Mouse (Mus musculus) heart, embryonic 13.5 days (tissue): ENCODE data around the gene Exo5. TPM values are rescaled to one million over a fixed set of nuclear protein-coding genes. Genes with fewer than 3 reads are reported as not detected.
A peak's percentile ranks its signal among the peaks of the same experiment; 100 is the strongest.

Experiments
- ATAC-seq: fragments of 200-750 bp; cut with Nextera tagmentation; 2 replicates; pipeline ENCODE4 v1.8.0; 2017; ENCODE audit warnings: moderate TSS enrichment; ENCODE audit not compliant: insufficient number of reproducible peaks, low FRiP score, low TSS enrichment; ENCODE audit errors: extremely low read depth
- H3K27ac ChIP-seq: fragments of 300-500 bp; sonication (generic); replicated peaks from 2 replicates; pipeline ENCODE4 v1.5.1; 2015; ENCODE audit warnings: moderate library complexity, mild to moderate bottlenecking, inconsistent platforms
- H3K27me3 ChIP-seq: fragments of 300-500 bp; sonication (generic); replicated peaks from 2 replicates; pipeline ENCODE4 v1.6.1; 2015; ENCODE audit warnings: mild to moderate bottlenecking, inconsistent platforms
- H3K36me3 ChIP-seq: fragments of 300-500 bp; sonication (generic); 2 replicates; pipeline ENCODE4 v1.6.1; 2015; ENCODE audit warnings: mild to moderate bottlenecking, inconsistent platforms
- H3K4me1 ChIP-seq: fragments of 300-500 bp; sonication (generic); 2 replicates; pipeline ENCODE4 v1.6.1; 2015; ENCODE audit warnings: inconsistent platforms
- H3K4me2 ChIP-seq: fragments of 300-500 bp; sonication (generic); 2 replicates; pipeline ENCODE4 v1.6.1; 2015; ENCODE audit warnings: inconsistent platforms, mild to moderate bottlenecking, moderate library complexity
- H3K4me3 ChIP-seq: fragments of 300-500 bp; sonication (generic); 2 replicates; pipeline ENCODE4 v1.5.1; 2015; ENCODE audit warnings: moderate library complexity, mild to moderate bottlenecking, inconsistent platforms
- H3K9ac ChIP-seq: fragments of 300-500 bp; sonication (generic); 2 replicates; pipeline ENCODE4 v1.6.1; 2015; ENCODE audit warnings: inconsistent platforms, mild to moderate bottlenecking, moderate library complexity
- H3K9me3 ChIP-seq: fragments of 300-500 bp; sonication (generic); 2 replicates; pipeline ENCODE4 v1.6.1; 2016; ENCODE audit warnings: inconsistent platforms
- WGBS: fragments of 180-500 bp; shearing (Covaris S2); methylation state at CpG from one replicate; pipeline ENCODE4 v1.1.7; 2015; ENCODE audit warnings: mixed read lengths; 5-methylcytosine and 5-hydroxymethylcytosine counted together
- microRNA-seq: library from miRNA; unstranded; fragments of <30 nt; microRNA quantifications from one replicate; pipeline ENCODE4, GENCODE M21; 2016
- polyA plus RNA-seq: library from polyadenylated mRNA; unstranded; fragments of >200 nt; fragmentation: Nextera tagmentation; extraction: Ambion mirVana; gene quantifications from 2 replicates; pipeline ENCODE4 v1.2.1, GENCODE M21; 2015

Gene Exo5
- polyA plus RNA-seq, 1 experiment from 2014 or later: 10.4 TPM

GRCm38 (mm10) chr4:120886131-120886530 is 38.7 kb downstream of the Exo5 start:
- ATAC-seq: no peak
- 14% methylated on average over 4 of the region's 4 CpGs for WGBS
- H3K4me2 ChIP-seq: peak overlapping the region; percentile 50

GRCm38 (mm10) chr4:120885208-120886120 is 39.4 kb downstream of the Exo5 start:
- Histone ChIP-seq H3K27me3 (peaks cover 17% of the 10 kb centered on the region), H3K27ac (no peak overlapping the region), H3K9ac (no peak overlapping the region; the same call in 1 of the 2 replicates), H3K4me1 (peaks cover 17% of the 10 kb centered on the region), H3K4me2 (peak overlapping the region; percentile 50), H3K36me3 (no peaks in the 10 kb centered on the region), H3K9me3 (no peaks in the 10 kb centered on the region), H3K4me3 (no peak overlapping the region)
- ATAC-seq: no peak
- 14% methylated on average over 13 of the region's 13 CpGs for WGBS

More at GRCm38 (mm10) chr4:120886131-120886530, 38.7 kb downstream of the Exo5 start:
- peaks cover 17% of the 10 kb centered on the region for H3K27me3 ChIP-seq
- no peaks in the 10 kb centered on the region for H3K36me3 ChIP-seq
- no peak overlapping the region for H3K4me3 ChIP-seq
- peaks cover 17% of the 10 kb centered on the region for H3K4me1 ChIP-seq
- no peak overlapping the region for H3K27ac ChIP-seq
- H3K9ac ChIP-seq: no peak overlapping the region
- no peaks in the 10 kb centered on the region for H3K9me3 ChIP-seq

GRCm38 (mm10) chr4:120882002-120882625 is 42.7 kb downstream of the Exo5 start:
- H3K4me3 ChIP-seq: no peak overlapping the region
- no peaks in the 10 kb centered on the region for H3K36me3 ChIP-seq
- H3K4me1 ChIP-seq: peaks cover 17% of the 10 kb centered on the region
- H3K9me3 ChIP-seq: no peaks in the 10 kb centered on the region
- no peak overlapping the region for H3K27ac ChIP-seq
- peaks cover 14% of the 10 kb centered on the region for H3K27me3 ChIP-seq
- ATAC-seq: no peak
- no peak overlapping the region for H3K4me2 ChIP-seq
- H3K9ac ChIP-seq: no peak overlapping the region
- 52% methylated on average over 5 of the region's 5 CpGs for WGBS

DNA sequence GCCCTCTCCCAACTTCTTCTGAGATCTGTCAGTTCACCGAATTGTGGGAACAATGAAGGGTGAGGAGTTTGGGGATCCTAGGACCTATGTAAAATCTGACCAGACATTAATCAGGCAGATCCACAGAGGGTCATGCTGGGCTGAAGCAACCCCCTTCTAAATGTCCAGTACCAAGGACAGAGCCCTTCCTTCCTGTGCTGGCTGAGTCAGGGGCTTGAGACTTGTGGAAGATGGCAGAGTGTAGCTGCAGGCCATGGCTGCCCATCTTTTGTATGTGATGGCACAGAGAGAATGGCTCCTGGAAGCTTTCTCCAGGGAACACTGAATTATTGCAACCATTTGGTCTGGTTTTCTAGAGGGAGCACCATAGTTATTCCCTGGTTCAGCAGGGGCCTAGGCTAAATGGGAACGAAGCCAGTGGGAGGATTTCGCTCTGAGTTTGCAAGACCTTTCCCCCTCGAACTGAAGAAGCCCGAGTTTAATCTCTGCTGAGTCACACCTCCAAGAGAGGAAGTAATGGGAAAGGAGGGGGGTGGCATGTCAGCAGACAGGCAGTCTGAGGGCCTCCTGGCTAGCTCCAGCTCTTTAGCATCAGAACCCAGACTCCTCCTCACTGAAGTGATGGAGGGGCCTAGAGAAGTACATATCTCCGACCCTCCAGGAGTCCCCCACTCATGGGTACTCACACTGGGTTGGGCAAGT is 43.9 kb downstream of the Exo5 start:
- Histone ChIP-seq H3K27me3 (0 out of 2 replicates have a peak, but pooled peaks cover 7% of the 10 kb centered on the region), H3K27ac (no peak overlapping the region), H3K4me2 (no peak overlapping the region), H3K9ac (no peak overlapping the region), H3K9me3 (no peaks in the 10 kb centered on the region), H3K4me3 (no peak overlapping the region), H3K4me1 (peaks cover 10% of the 10 kb centered on the region), H3K36me3 (no peaks in the 10 kb centered on the region)
- WGBS: 46% methylated on average over 6 of the region's 6 CpGs
- no peak for ATAC-seq

GRCm38 (mm10) chr4:120879386-120879785 is 45.4 kb downstream of the Exo5 start:
- Histone ChIP-seq H3K27me3 (peaks cover 12% of the 10 kb centered on the region; the same call in 1 of the 2 replicates), H3K27ac (no peak overlapping the region), H3K4me3 (no peak overlapping the region), H3K4me1 (no peaks in the 10 kb centered on the region), H3K9ac (no peak overlapping the region), H3K9me3 (no peaks in the 10 kb centered on the region), H3K4me2 (no peak overlapping the region), H3K36me3 (no peaks in the 10 kb centered on the region)
- WGBS: 37% methylated on average over 4 of the region's 4 CpGs
- ATAC-seq: no peak

DNA sequence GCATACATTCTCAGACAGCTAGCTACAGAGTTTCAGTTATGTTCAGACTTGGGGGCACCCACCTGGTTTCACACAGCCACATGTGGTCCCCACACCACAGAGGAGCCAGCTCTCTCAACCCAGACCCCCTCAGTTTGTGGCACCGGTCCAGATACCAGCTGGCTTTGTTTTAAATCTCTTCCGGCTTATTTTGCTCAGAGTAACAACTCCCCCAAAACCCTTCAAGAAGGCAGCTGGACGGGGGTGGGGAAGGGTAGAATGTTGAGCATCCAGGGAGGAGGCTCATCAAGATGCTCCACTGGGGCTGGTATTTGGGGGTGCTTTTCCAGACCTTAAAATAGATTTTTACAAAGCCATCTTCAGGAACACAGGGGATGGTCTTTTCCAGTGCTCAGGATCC is 46.1 kb downstream of the Exo5 start:
- Histone ChIP-seq H3K4me2 (no peak overlapping the region), H3K9ac (no peak overlapping the region), H3K4me1 (no peaks in the 10 kb centered on the region), H3K9me3 (no peaks in the 10 kb centered on the region), H3K27me3 (peaks cover 11% of the 10 kb centered on the region; the same call in 1 of the 2 replicates), H3K36me3 (no peaks in the 10 kb centered on the region), H3K4me3 (no peak overlapping the region), H3K27ac (no peak overlapping the region)
- no peak for ATAC-seq
- WGBS: 69% methylated on average over 3 of the region's 3 CpGs

GRCm38 (mm10) chr4:120875961-120876360 is 48.9 kb downstream of the Exo5 start:
- Histone ChIP-seq H3K9ac (no peak overlapping the region), H3K9me3 (no peaks in the 10 kb centered on the region), H3K4me1 (no peaks in the 10 kb centered on the region), H3K4me2 (no peak overlapping the region), H3K27ac (no peak overlapping the region), H3K27me3 (peaks cover 13% of the 10 kb centered on the region; the same call in 1 of the 2 replicates), H3K36me3 (no peaks in the 10 kb centered on the region), H3K4me3 (no peak overlapping the region)
- 62% methylated on average over 3 of the region's 3 CpGs for WGBS
- ATAC-seq: no peak

Small RNAs within 50 kb of the gene (microRNA-seq; reads per million reads assigned to microRNA genes)
- gene Mir7015: not detected

Other genes starting within 250 kb of the Exo5 start
- gene Kcnq4, start 176.4 kb downstream of the Exo5 start, polyA plus RNA-seq: 0.45 and 0.83 TPM in 2 replicates
- gene Nfyc, start 93.4 kb downstream of the Exo5 start, polyA plus RNA-seq: 95.8 and 97.4 TPM in 2 replicates
- gene Rims3, start 70.2 kb downstream of the Exo5 start, polyA plus RNA-seq: 0.51 and 0.60 TPM in 2 replicates
- gene Zfp69, start 26.7 kb upstream of the Exo5 start, polyA plus RNA-seq: 13.7 and 13.8 TPM in 2 replicates
- gene Smap2, start 92.2 kb upstream of the Exo5 start, polyA plus RNA-seq: 11.5 and 12.3 TPM in 2 replicates
- 7.9 and 8.4 TPM in 2 replicates for gene Col9a2, start 114.4 kb upstream of the Exo5 start, polyA plus RNA-seq
- 22.2 and 22.6 TPM in 2 replicates for gene Zmpste24, start 173.2 kb upstream of the Exo5 start, polyA plus RNA-seq
- not detected in 2 replicates for gene Tmco2, start 184.2 kb upstream of the Exo5 start, polyA plus RNA-seq